Mouse (Mus musculus) megakaryocyte, embryonic 14.5 days (primary cell): ENCODE measurements around the gene Nsd1.

Experiments
- FLI1 ChIP-seq: IDR thresholded peaks from 2 replicates; pipeline ENCODE4 v1.6.1; 2012; ENCODE audit warnings: low read length, inconsistent platforms, mixed read lengths
- GATA1 ChIP-seq: IDR thresholded peaks from 3 replicates; pipeline ENCODE4 v1.6.1; 2012; ENCODE audit warnings: mixed read lengths, low read length, inconsistent platforms, borderline replicate concordance

GRCm38 (mm10) chr13:55329109-55329682, 119.6 kb downstream of the Nsd1 start:
- TF ChIP-seq GATA1 (no peak), FLI1 (no peak)
